Mouse (Mus musculus) liver, embryonic 12.5 days (tissue): ENCODE results near the gene Tcf23. TPM values are rescaled to one million over a fixed set of nuclear protein-coding genes. Genes with fewer than 3 reads are reported as not detected.

Source experiments
- ATAC-seq: fragments of 200-750 bp; cut with Nextera tagmentation; 2 replicates; pipeline ENCODE4 v1.8.0; 2017; ENCODE audit warnings: moderate number of reproducible peaks, mild to moderate bottlenecking, moderate library complexity
- H3K27ac ChIP-seq: fragments of 300-500 bp; sonication (generic); 2 replicates; pipeline ENCODE4 v1.5.1; 2016; ENCODE audit warnings: mild to moderate bottlenecking
- H3K27me3 ChIP-seq: fragments of 300-500 bp; sonication (generic); replicated peaks from 2 replicates; pipeline ENCODE4 v1.6.1; 2016; ENCODE audit warnings: mild to moderate bottlenecking, moderate library complexity
- H3K36me3 ChIP-seq: fragments of 300-500 bp; sonication (generic); 2 replicates; pipeline ENCODE4 v1.6.1; 2016; ENCODE audit warnings: mild to moderate bottlenecking, moderate library complexity
- H3K4me1 ChIP-seq: fragments of 300-500 bp; sonication (generic); 2 replicates; pipeline ENCODE4 v1.6.1; 2016
- H3K4me2 ChIP-seq: fragments of 300-500 bp; sonication (generic); 2 replicates; pipeline ENCODE4 v1.6.1; 2016; ENCODE audit warnings: mild to moderate bottlenecking, moderate library complexity
- H3K4me3 ChIP-seq: fragments of 300-500 bp; sonication (generic); 2 replicates; pipeline ENCODE4 v1.5.1; 2016; ENCODE audit warnings: mild to moderate bottlenecking, moderate library complexity
- H3K9ac ChIP-seq: fragments of 300-500 bp; sonication (generic); 2 replicates; pipeline ENCODE4 v1.6.1; 2016; ENCODE audit warnings: mild to moderate bottlenecking, moderate library complexity
- H3K9me3 ChIP-seq: fragments of 300-500 bp; sonication (generic); replicated peaks from 2 replicates; pipeline ENCODE4 v1.6.1; 2016; ENCODE audit warnings: mild to moderate bottlenecking, moderate library complexity
- WGBS: fragments of 180-500 bp; shearing (Covaris S2); methylation state at CpG from one replicate; pipeline ENCODE4 v1.1.7; 2016; ENCODE audit not compliant: insufficient replicate concordance; 5-methylcytosine and 5-hydroxymethylcytosine counted together
- polyA plus RNA-seq: library from polyadenylated mRNA; unstranded; fragments of >200 nt; fragmentation: Nextera tagmentation; extraction: Ambion mirVana; gene quantifications from 2 replicates; pipeline ENCODE4 v1.2.1, GENCODE M21; 2016

Gene Tcf23
- polyA plus RNA-seq, 1 experiment from 2014 or later = 0.08 TPM

- 78% methylated on average over 6 of the region's 6 CpGs for WGBS
Observed at GRCm38 (mm10) chr5:30951706-30952105, 16.8 kb upstream of the Tcf23 start.

GRCm38 (mm10) chr5:30952551-30952950, 15.9 kb upstream of the Tcf23 start:
- peaks cover 50% of the 10 kb centered on the region for H3K36me3 ChIP-seq
- peaks cover 23% of the 10 kb centered on the region for H3K4me1 ChIP-seq
- 0 out of 2 replicates have a peak overlapping the region, but pooled peaks have one; percentile 1 for H3K9ac ChIP-seq
- no peaks in the 10 kb centered on the region for H3K9me3 ChIP-seq
- no peak for ATAC-seq
- no peaks in the 10 kb centered on the region for H3K27me3 ChIP-seq
- no peak overlapping the region for H3K4me3 ChIP-seq
- 73% methylated on average over 5 of the region's 5 CpGs for WGBS
- H3K27ac ChIP-seq = 0 out of 2 replicates have a peak overlapping the region, but pooled peaks have one; percentile 20
- no peak overlapping the region for H3K4me2 ChIP-seq

More at GRCm38 (mm10) chr5:30951706-30952105, 16.8 kb upstream of the Tcf23 start:
- Histone ChIP-seq H3K27ac (no peak overlapping the region), H3K9ac (no peak overlapping the region), H3K27me3 (no peaks in the 10 kb centered on the region), H3K4me1 (peaks cover 20% of the 10 kb centered on the region), H3K36me3 (peaks cover 44% of the 10 kb centered on the region), H3K4me3 (no peak overlapping the region), H3K4me2 (no peak overlapping the region), H3K9me3 (no peaks in the 10 kb centered on the region)
- no peak for ATAC-seq

GRCm38 (mm10) chr5:30954065-30954464, 14.4 kb upstream of the Tcf23 start:
- Histone ChIP-seq H3K36me3 (peaks cover 65% of the 10 kb centered on the region), H3K4me3 (no peak overlapping the region), H3K4me2 (no peak overlapping the region), H3K4me1 (peaks cover 35% of the 10 kb centered on the region), H3K9me3 (no peaks in the 10 kb centered on the region), H3K27me3 (no peaks in the 10 kb centered on the region), H3K9ac (no peak overlapping the region), H3K27ac (no peak overlapping the region)
- 91% methylated on average over 6 of the region's 6 CpGs for WGBS
- ATAC-seq = no peak

DNA sequence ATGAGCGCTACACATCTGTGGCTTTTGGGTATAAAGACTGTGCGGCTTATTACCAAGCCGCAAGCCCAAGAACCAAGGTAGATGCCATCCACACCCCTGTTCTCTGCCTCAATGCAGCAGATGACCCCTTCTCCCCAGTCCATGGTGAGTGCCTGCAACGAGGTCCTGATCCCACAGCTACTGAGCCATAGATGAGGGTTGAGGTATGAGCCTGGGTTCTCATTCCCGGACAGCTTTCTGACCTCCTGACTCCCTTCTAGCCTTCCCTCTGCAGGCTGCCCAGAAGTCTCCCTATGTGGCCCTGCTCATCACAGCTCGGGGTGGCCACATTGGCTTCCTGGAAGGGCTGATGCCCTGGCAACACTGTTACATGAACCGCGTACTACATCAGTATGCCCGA, 13.9 kb upstream of the Tcf23 start:
- 91% methylated on average over 9 of the region's 9 CpGs for WGBS
- H3K9me3 ChIP-seq = no peaks in the 10 kb centered on the region
- no peak overlapping the region for H3K4me3 ChIP-seq
- no peak overlapping the region for H3K4me2 ChIP-seq
- H3K4me1 ChIP-seq = peaks cover 34% of the 10 kb centered on the region
- H3K27me3 ChIP-seq = no peaks in the 10 kb centered on the region
- no peak for ATAC-seq
- H3K27ac ChIP-seq = no peak overlapping the region
- peaks cover 65% of the 10 kb centered on the region for H3K36me3 ChIP-seq
- no peak overlapping the region for H3K9ac ChIP-seq

DNA sequence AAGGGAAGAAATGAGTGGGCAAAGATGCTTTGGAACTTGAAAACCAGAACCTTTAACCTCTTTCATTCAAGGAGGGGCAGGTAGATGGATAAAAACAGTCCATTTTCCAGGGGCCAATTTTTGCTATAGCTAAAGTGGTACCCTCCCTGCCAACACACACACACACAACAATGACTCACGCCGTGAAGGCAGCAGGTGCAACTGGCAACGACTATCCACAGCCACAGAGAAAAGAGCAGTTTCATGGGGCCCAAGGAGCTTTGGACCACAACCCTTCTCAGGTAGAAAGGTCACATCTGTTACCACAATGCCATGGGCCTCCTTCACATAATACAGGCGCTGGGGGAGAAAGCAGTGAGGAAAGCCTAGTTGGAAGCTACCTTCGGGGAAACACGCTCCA, 12.7 kb upstream of the Tcf23 start:
- no peak for ATAC-seq
- peaks cover 65% of the 10 kb centered on the region for H3K36me3 ChIP-seq

GRCm38 (mm10) chr5:30957891-30958290, 10.6 kb upstream of the Tcf23 start:
- WGBS = 88% methylated on average over 6 of the region's 6 CpGs
- peak overlapping the region; percentile 89 for H3K4me2 ChIP-seq
- H3K9me3 ChIP-seq = no peaks in the 10 kb centered on the region
- peaks cover 38% of the 10 kb centered on the region for H3K4me1 ChIP-seq
- no peak overlapping the region for H3K27ac ChIP-seq
- ATAC-seq = no peak
- H3K9ac ChIP-seq = no peak overlapping the region
- H3K4me3 ChIP-seq = no peak overlapping the region
- H3K27me3 ChIP-seq = no peaks in the 10 kb centered on the region
- H3K36me3 ChIP-seq = peaks cover 54% of the 10 kb centered on the region

More for the DNA sequence above, 12.7 kb upstream of the Tcf23 start:
- Histone ChIP-seq H3K4me3 (no peak overlapping the region), H3K27ac (no peak overlapping the region), H3K9me3 (no peaks in the 10 kb centered on the region), H3K4me2 (no peak overlapping the region), H3K4me1 (peaks cover 30% of the 10 kb centered on the region), H3K27me3 (no peaks in the 10 kb centered on the region), H3K9ac (no peak overlapping the region)
- WGBS = 89% methylated on average over 6 of the region's 6 CpGs

GRCm38 (mm10) chr5:30959198-30959854, 9.1 kb upstream of the Tcf23 start:
- Histone ChIP-seq H3K9ac (peak overlapping the region; percentile 90), H3K36me3 (peaks cover 40% of the 10 kb centered on the region), H3K9me3 (no peaks in the 10 kb centered on the region), H3K4me3 (peak overlapping the region; percentile 87), H3K4me2 (peak overlapping the region; percentile 89), H3K27ac (peak overlapping the region; percentile 80), H3K4me1 (peaks cover 38% of the 10 kb centered on the region), H3K27me3 (no peaks in the 10 kb centered on the region)
- no peak for ATAC-seq
- 30% methylated on average over 19 of the region's 19 CpGs for WGBS

DNA sequence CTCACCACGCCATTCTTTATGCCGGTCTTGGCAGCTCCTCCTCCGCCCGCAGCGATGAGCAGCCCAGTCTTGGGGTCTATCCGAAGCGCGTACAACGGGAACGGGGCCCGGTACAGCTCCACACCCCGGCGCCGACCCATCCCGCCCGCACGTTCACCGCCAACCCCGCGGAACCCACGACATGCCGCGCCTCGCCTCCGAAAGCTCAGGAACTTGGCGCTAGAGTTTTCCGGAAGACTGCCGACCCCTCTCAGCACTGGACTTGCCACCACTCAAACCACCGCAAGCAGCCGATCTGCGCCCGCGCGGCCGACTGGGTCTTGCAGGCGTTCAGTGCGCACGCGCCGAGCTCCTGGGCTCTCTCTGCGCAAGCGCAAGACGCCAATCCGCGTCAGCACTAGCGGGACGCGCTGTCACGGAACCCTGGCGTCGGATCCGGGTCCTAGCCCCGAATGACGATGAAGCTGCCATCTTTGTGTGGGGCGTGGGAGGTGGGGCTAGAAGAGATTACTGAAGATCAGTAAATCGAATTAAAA, 8.4 kb upstream of the Tcf23 start, which contains the start of gene Preb:
Gene Preb (minus strand): TSS at position 396 of the 536 bp plus-strand sequence.
- peak within 1 kb of the TSS; percentile 87 for H3K4me3 ChIP-seq
- H3K27ac ChIP-seq = peak within 1 kb of the TSS; percentile 80
- peaks cover 38% of the 10 kb centered on the region for H3K4me1 ChIP-seq
- peak within 1 kb of the TSS; percentile 90 for H3K9ac ChIP-seq
- H3K36me3 ChIP-seq = peaks cover 33% of the 10 kb centered on the region
- ATAC-seq = peak; percentile 94
- H3K4me2 ChIP-seq = peak within 1 kb of the TSS; percentile 89
- under 1% methylated on average over 56 of the region's 56 CpGs for WGBS
- H3K27me3 ChIP-seq = no peaks in the 10 kb centered on the region
- no peaks in the 10 kb centered on the region for H3K9me3 ChIP-seq

DNA sequence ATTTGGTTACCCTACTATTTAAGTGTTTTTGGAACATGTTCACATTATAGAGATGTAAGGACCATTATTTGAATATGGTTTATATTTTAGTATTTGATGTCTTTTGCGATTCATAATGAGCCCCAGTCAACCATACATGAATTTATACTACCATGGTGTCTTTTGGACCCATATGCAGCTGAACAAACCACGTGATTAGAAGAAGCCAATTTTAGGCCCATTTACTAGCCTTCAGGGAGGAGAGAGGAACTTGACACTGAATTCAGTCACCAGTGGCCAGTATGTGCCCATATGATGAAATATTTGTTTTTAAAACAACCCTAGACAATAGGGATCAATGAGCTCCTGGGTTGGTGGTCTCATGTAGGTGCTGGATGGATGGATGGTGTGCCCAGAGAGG, 7.6 kb upstream of the Tcf23 start:
- no peaks in the 10 kb centered on the region for H3K9me3 ChIP-seq
- WGBS = 75% methylated on average over 2 of the region's 2 CpGs
- peak overlapping the region; percentile 87 for H3K4me3 ChIP-seq
- H3K4me2 ChIP-seq = peak overlapping the region; percentile 89
- H3K36me3 ChIP-seq = peaks cover 25% of the 10 kb centered on the region
- no peak for ATAC-seq
- peak overlapping the region; percentile 80; the same call in 1 of the 2 replicates for H3K27ac ChIP-seq
- peak overlapping the region; percentile 90; the same call in 1 of the 2 replicates for H3K9ac ChIP-seq
- H3K4me1 ChIP-seq = peaks cover 38% of the 10 kb centered on the region
- no peaks in the 10 kb centered on the region for H3K27me3 ChIP-seq

- peak overlapping the region; percentile 22; the same call in 1 of the 2 replicates for H3K27ac ChIP-seq
- no peaks in the 10 kb centered on the region for H3K9me3 ChIP-seq
- H3K9ac ChIP-seq = no peak overlapping the region
- no peak overlapping the region for H3K4me3 ChIP-seq
- peaks cover 21% of the 10 kb centered on the region for H3K36me3 ChIP-seq
- ATAC-seq = no peak
- H3K4me1 ChIP-seq = peaks cover 38% of the 10 kb centered on the region
- 33% methylated on average over 10 of the region's 10 CpGs for WGBS
- H3K27me3 ChIP-seq = no peaks in the 10 kb centered on the region
- H3K4me2 ChIP-seq = no peak overlapping the region
Observed at GRCm38 (mm10) chr5:30961545-30962505, 6.6 kb upstream of the Tcf23 start.

- H3K9ac ChIP-seq = no peak overlapping the region
- H3K4me3 ChIP-seq = no peak overlapping the region
- no peak overlapping the region for H3K4me2 ChIP-seq
- H3K27me3 ChIP-seq = no peaks in the 10 kb centered on the region
- no peak overlapping the region for H3K27ac ChIP-seq
- no peaks in the 10 kb centered on the region for H3K9me3 ChIP-seq
- H3K36me3 ChIP-seq = peaks cover 2% of the 10 kb centered on the region; the same call in 1 of the 2 replicates
- ATAC-seq = no peak
- peaks cover 21% of the 10 kb centered on the region for H3K4me1 ChIP-seq
- 58% methylated on average over 3 of the region's 3 CpGs for WGBS
Observed at GRCm38 (mm10) chr5:30963916-30964315, 4.5 kb upstream of the Tcf23 start.
